Mouse (Mus musculus) hindbrain, embryonic 15.5 days (tissue): Measurements from ENCODE around the gene Pde12. TPM values are rescaled to one million over a fixed set of nuclear protein-coding genes. Genes with fewer than 3 reads are reported as not detected.
A peak's percentile ranks its signal among the peaks of the same experiment; 100 is the strongest.

ENCODE experiments used
- ATAC-seq: fragments of 200-750 bp; cut with Nextera tagmentation; 2 replicates; pipeline ENCODE4 v1.8.0; 2017; ENCODE audit warnings: low read depth, moderate number of reproducible peaks, moderate TSS enrichment; ENCODE audit not compliant: low FRiP score
- H3K27ac ChIP-seq: fragments of 300-500 bp; sonication (generic); replicated peaks from 2 replicates; pipeline ENCODE4 v1.5.1; 2015; ENCODE audit warnings: mild to moderate bottlenecking, inconsistent platforms
- H3K27me3 ChIP-seq: fragments of 300-500 bp; sonication (generic); 2 replicates; pipeline ENCODE4 v1.6.1; 2015; ENCODE audit warnings: control low read depth, inconsistent platforms
- H3K36me3 ChIP-seq: fragments of 300-500 bp; sonication (generic); 2 replicates; pipeline ENCODE4 v1.6.1; 2015; ENCODE audit warnings: control low read depth, inconsistent platforms
- H3K4me1 ChIP-seq: fragments of 300-500 bp; sonication (generic); replicated peaks from 2 replicates; pipeline ENCODE4 v1.6.1; 2015; ENCODE audit warnings: control low read depth, inconsistent platforms
- H3K4me2 ChIP-seq: fragments of 300-500 bp; sonication (generic); 2 replicates; pipeline ENCODE4 v1.6.1; 2015; ENCODE audit warnings: moderate library complexity, mild to moderate bottlenecking, inconsistent platforms
- H3K4me3 ChIP-seq: fragments of 300-500 bp; sonication (generic); 2 replicates; pipeline ENCODE4 v1.5.1; 2015; ENCODE audit warnings: mild to moderate bottlenecking, inconsistent platforms
- H3K9ac ChIP-seq: fragments of 300-500 bp; sonication (generic); 2 replicates; pipeline ENCODE4 v1.6.1; 2015; ENCODE audit warnings: inconsistent platforms
- H3K9me3 ChIP-seq: fragments of 300-500 bp; sonication (generic); 2 replicates; pipeline ENCODE4 v1.6.1; 2016; ENCODE audit warnings: control low read depth, inconsistent platforms
- WGBS: fragments of 180-500 bp; shearing (Covaris S2); methylation state at CpG from one replicate; pipeline ENCODE4 v1.1.7; 2015; 5-methylcytosine and 5-hydroxymethylcytosine counted together
- polyA plus RNA-seq: library from polyadenylated mRNA; unstranded; fragments of >200 nt; fragmentation: Nextera tagmentation; extraction: Ambion mirVana; gene quantifications from 2 replicates; pipeline ENCODE4 v1.2.1, GENCODE M21; 2015

Pde12 gene
- polyA plus RNA-seq, 1 experiment from 2014 or later = 11.8 TPM

DNA sequence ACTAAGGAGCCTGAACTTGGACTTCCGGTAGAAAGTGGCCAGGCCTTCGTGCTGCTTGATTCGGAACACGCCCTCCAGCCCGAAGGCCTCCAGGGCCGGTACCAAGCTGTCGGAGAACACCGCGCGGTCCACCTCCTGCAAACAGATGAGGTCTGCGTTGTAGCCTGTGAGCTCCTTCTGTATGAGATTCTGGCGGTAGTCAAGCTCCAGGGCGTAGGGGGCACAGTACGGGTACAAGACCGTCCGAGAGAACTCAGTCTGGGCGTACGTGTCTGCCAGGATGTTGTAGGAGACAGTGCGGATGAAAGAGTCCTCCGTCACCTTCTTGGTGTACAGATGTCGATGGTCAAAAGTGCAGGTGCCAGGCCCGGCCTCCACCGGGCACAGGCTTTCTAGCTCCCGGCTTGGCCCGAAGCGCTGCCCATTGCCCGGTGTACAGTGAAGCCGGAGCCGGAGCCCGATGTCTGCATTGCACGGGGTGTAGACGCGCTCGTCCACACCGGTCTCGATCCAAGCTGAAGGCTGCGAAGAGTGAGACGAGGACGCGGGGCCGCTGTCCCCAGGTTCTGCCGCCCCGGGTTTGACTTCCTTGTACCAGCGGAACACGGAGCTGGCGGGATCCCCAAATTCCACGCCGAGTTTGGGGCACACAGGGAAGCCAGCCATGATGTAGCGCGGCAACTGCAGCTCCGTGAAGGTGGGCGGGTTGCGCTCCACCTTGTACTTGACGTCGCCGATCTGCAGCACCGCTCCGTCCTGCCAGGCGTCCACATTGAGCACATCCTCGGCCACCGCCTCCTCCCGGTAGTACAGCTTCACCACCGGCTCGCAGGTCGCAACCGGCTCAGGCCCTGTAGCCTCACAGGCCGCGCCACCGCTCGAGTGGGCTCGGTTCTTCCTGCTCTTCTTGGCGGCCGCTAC, 1.1 kb downstream of the Pde12 start:
- H3K27me3 ChIP-seq = no peaks in the 10 kb centered on the region
- ATAC-seq = peak; percentile 37; the same call in 1 of the 2 replicates
- H3K4me2 ChIP-seq = peak overlapping the region; percentile 95
- peak overlapping the region; percentile 93 for H3K27ac ChIP-seq
- H3K4me1 ChIP-seq = peaks cover 31% of the 10 kb centered on the region
- peak overlapping the region; percentile 70 for H3K9ac ChIP-seq
- H3K36me3 ChIP-seq = peaks cover 19% of the 10 kb centered on the region
- 1% methylated on average over 73 of the region's 73 CpGs for WGBS
- H3K4me3 ChIP-seq = peak overlapping the region; percentile 98
- no peaks in the 10 kb centered on the region for H3K9me3 ChIP-seq

- no peaks in the 10 kb centered on the region for H3K9me3 ChIP-seq
- no peaks in the 10 kb centered on the region for H3K27me3 ChIP-seq
- H3K27ac ChIP-seq = no peak overlapping the region
- peaks cover 31% of the 10 kb centered on the region for H3K4me1 ChIP-seq
- 25% methylated on average over 6 of the region's 6 CpGs for WGBS
- ATAC-seq = no peak
- H3K4me3 ChIP-seq = peak overlapping the region; percentile 98
- H3K9ac ChIP-seq = peak overlapping the region; percentile 70
- peaks cover 22% of the 10 kb centered on the region for H3K36me3 ChIP-seq
- H3K4me2 ChIP-seq = peak overlapping the region; percentile 95
Measured at GRCm38 (mm10) chr14:26667991-26668370, 1.7 kb downstream of the Pde12 start.

DNA sequence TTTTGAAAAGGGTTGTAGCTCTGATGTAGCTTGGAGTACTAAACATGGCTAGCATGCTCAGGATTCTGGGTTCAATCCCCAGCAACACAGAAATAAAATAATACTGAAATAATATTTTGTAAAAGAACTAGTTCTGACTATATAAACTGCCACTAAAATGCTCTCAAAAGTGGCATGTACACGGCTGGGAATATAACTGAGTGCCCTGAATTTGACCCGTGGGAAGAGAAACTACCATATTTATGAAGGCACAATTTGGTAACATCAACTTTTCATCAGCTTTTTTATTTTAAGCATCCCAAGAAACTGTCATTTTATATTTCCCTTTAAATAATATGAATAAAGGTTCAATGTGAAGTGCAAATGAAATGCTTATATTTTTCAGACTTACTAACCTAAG, 5.8 kb downstream of the Pde12 start:
- Histone ChIP-seq H3K9ac (no peak overlapping the region), H3K4me1 (peaks cover 24% of the 10 kb centered on the region), H3K27ac (no peak overlapping the region), H3K4me2 (no peak overlapping the region), H3K36me3 (peaks cover 33% of the 10 kb centered on the region), H3K27me3 (no peaks in the 10 kb centered on the region), H3K4me3 (no peak overlapping the region), H3K9me3 (no peaks in the 10 kb centered on the region)
- WGBS = 93% methylated on average over 2 of the region's 2 CpGs
- ATAC-seq = no peak

DNA sequence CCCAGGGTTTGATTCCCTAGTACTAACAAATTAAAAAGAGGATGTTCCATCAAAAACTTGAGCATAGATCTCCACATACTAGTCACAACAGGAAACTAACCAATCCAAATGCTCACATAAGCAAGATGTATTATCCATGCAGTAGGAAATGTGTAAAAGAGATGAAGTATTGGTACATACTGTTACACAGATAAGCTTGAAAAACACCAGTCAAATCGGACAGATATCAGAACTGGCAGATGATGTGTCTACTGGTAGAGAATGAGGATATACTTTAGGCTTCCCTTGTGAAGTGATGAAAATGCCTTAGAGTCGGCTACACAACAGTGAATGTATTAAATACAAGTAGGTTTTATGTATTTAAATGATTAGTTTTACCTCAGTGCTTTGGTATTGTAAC, 7.2 kb downstream of the Pde12 start:
- peaks cover 13% of the 10 kb centered on the region for H3K4me1 ChIP-seq
- ATAC-seq = no peak
- 93% methylated on average over 2 of the region's 2 CpGs for WGBS

GRCm38 (mm10) chr14:26662016-26662415, 7.7 kb downstream of the Pde12 start:
- Histone ChIP-seq H3K36me3 (peaks cover 44% of the 10 kb centered on the region), H3K4me3 (no peak overlapping the region), H3K4me1 (peaks cover 8% of the 10 kb centered on the region), H3K4me2 (no peak overlapping the region), H3K9me3 (no peaks in the 10 kb centered on the region), H3K27me3 (no peaks in the 10 kb centered on the region), H3K9ac (no peak overlapping the region), H3K27ac (no peak overlapping the region)
- no peak for ATAC-seq
- 92% methylated on average over 3 of the region's 3 CpGs for WGBS

More for the DNA sequence above, 7.2 kb downstream of the Pde12 start:
- H3K27ac ChIP-seq = no peak overlapping the region
- H3K27me3 ChIP-seq = no peaks in the 10 kb centered on the region
- peaks cover 41% of the 10 kb centered on the region for H3K36me3 ChIP-seq
- H3K4me3 ChIP-seq = no peak overlapping the region
- no peak overlapping the region for H3K9ac ChIP-seq
- H3K9me3 ChIP-seq = no peaks in the 10 kb centered on the region
- no peak overlapping the region for H3K4me2 ChIP-seq

DNA sequence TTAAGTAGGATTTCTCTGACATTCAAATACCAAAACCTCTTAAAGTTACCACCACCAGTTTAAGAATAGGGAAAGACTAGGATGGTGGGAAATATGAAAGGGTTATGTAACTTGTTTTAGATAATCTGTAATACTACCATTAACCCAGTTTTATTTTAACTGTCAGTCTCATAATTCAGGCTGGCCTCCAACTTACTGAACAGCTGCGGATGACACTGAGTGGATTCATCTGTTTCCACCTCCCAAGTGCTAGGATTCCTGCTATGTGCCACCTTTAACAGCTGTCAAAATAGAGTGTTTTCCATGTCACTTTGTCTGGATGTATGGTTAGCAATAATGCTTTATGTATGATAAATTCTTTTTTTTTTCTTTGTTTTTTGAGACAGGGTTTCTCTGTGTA, 9.4 kb downstream of the Pde12 start:
- Histone ChIP-seq H3K9ac (no peak overlapping the region), H3K4me3 (no peak overlapping the region), H3K4me2 (no peak overlapping the region), H3K36me3 (peaks cover 51% of the 10 kb centered on the region), H3K27ac (no peak overlapping the region), H3K27me3 (no peaks in the 10 kb centered on the region), H3K9me3 (no peaks in the 10 kb centered on the region), H3K4me1 (no peaks in the 10 kb centered on the region)
- WGBS = 91% methylated on average over 1 of the region's 1 CpGs
- no peak for ATAC-seq

- Histone ChIP-seq H3K4me1 (no peaks in the 10 kb centered on the region), H3K36me3 (peaks cover 50% of the 10 kb centered on the region), H3K9me3 (no peaks in the 10 kb centered on the region), H3K4me3 (no peak overlapping the region), H3K27ac (no peak overlapping the region), H3K9ac (no peak overlapping the region), H3K4me2 (no peak overlapping the region), H3K27me3 (no peaks in the 10 kb centered on the region)
- no peak for ATAC-seq
Measured at GRCm38 (mm10) chr14:26658178-26658577, 11.5 kb downstream of the Pde12 start.

DNA sequence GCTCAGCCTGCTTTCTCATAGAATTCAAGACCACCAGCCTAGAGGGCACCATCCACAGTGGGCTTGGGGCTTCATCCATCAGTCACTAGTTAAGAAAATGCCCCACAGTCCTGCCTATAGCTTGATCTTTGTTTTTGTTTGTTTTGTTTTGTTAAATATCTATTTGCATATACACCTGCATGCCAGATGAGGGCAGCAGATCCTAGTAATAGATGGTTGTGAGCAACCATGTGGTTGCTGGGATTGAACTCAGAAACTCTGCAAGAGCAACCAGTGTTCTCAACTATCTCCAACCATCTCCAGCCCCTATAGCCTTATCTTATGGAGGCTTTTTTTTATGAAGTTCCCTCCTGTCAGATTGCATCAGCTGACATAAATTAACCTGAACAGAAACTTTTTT, 17.8 kb downstream of the Pde12 start:
- Histone ChIP-seq H3K36me3 (peaks cover 48% of the 10 kb centered on the region), H3K9me3 (no peaks in the 10 kb centered on the region), H3K27me3 (no peaks in the 10 kb centered on the region), H3K27ac (no peak overlapping the region), H3K4me1 (no peaks in the 10 kb centered on the region), H3K9ac (no peak overlapping the region), H3K4me3 (no peak overlapping the region), H3K4me2 (no peak overlapping the region)
- no peak for ATAC-seq

DNA sequence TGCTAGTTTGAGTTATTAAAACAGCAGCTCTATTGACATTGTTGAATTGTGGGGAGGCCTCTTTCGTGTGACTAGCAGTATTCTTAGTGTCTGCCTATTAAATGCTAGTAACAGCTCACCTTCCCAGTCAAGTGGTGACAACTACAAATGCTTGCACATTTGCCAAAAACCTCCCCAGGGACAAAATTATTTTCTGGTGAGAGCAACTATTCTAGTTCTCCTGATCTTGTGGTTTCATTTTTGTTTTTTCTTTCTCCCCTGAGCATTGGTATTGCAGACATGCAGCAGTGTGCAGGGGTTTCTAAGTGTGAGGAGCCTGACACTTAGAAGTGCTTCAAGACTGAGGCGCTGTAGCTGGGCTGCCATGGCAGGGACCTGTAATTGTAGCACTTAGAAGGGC, 21.9 kb downstream of the Pde12 start:
- H3K4me1 ChIP-seq = peaks cover 13% of the 10 kb centered on the region
- no peaks in the 10 kb centered on the region for H3K9me3 ChIP-seq
- H3K27me3 ChIP-seq = no peaks in the 10 kb centered on the region
- peaks cover 18% of the 10 kb centered on the region for H3K36me3 ChIP-seq
- 85% methylated on average over 2 of the region's 2 CpGs for WGBS
- no peak overlapping the region for H3K9ac ChIP-seq
- ATAC-seq = no peak
- no peak overlapping the region for H3K4me2 ChIP-seq
- H3K4me3 ChIP-seq = no peak overlapping the region
- no peak overlapping the region for H3K27ac ChIP-seq

- 0 out of 2 replicates have a peak overlapping the region, but pooled peaks have one; percentile 22 for H3K27ac ChIP-seq
- H3K4me3 ChIP-seq = no peak overlapping the region
- H3K36me3 ChIP-seq = peaks cover 11% of the 10 kb centered on the region
- H3K9ac ChIP-seq = no peak overlapping the region
- ATAC-seq = peak; percentile 54; the same call in 1 of the 2 replicates
- H3K4me1 ChIP-seq = peaks cover 17% of the 10 kb centered on the region
- H3K4me2 ChIP-seq = peak overlapping the region; percentile 33
- 40% methylated on average over 5 of the region's 5 CpGs for WGBS
- no peaks in the 10 kb centered on the region for H3K27me3 ChIP-seq
- H3K9me3 ChIP-seq = no peaks in the 10 kb centered on the region
Measured at GRCm38 (mm10) chr14:26645989-26646650, 23.6 kb downstream of the Pde12 start.

- Histone ChIP-seq H3K4me3 (no peak overlapping the region), H3K36me3 (peaks cover 3% of the 10 kb centered on the region; the same call in 1 of the 2 replicates), H3K4me1 (peaks cover 33% of the 10 kb centered on the region), H3K4me2 (no peak overlapping the region), H3K27me3 (no peaks in the 10 kb centered on the region), H3K9me3 (no peaks in the 10 kb centered on the region), H3K27ac (no peak overlapping the region), H3K9ac (no peak overlapping the region)
- no peak for ATAC-seq
- WGBS = 73% methylated on average over 3 of the region's 3 CpGs
Measured at GRCm38 (mm10) chr14:26643006-26643624, 26.6 kb downstream of the Pde12 start.

- H3K27ac ChIP-seq = no peak overlapping the region
- ATAC-seq = no peak
- H3K4me3 ChIP-seq = peak overlapping the region; percentile 91
- no peaks in the 10 kb centered on the region for H3K36me3 ChIP-seq
- H3K9me3 ChIP-seq = no peaks in the 10 kb centered on the region
- H3K9ac ChIP-seq = peak overlapping the region; percentile 93
- H3K27me3 ChIP-seq = no peaks in the 10 kb centered on the region
- H3K4me2 ChIP-seq = peak overlapping the region; percentile 71
- WGBS = 45% methylated on average over 2 of the region's 2 CpGs
- peaks cover 32% of the 10 kb centered on the region for H3K4me1 ChIP-seq
Measured at GRCm38 (mm10) chr14:26639961-26640360, 29.7 kb downstream of the Pde12 start.
